Mouse (Mus musculus) brain, embryonic 14.5 days (tissue): ENCODE measurements at regions not wholly inside any gene's neighbourhood (a gene's known extent, or its start where the extent isn't known, plus 50 kb on each side); places are given as distances from the start of the nearest gene placed in this dataset.

Experiments
- CTCF ChIP-seq: fragments of 200-500 bp; IDR thresholded peaks from 2 replicates; pipeline ENCODE4 v1.5.1; 2012; ENCODE audit warnings: inconsistent platforms, mild to moderate bottlenecking, moderate library complexity, borderline replicate concordance; ENCODE audit not compliant: insufficient read depth, insufficient read length; ENCODE audit errors: extremely low read depth
- POLR2A ChIP-seq: fragments of 200-500 bp; IDR thresholded peaks from 2 replicates; pipeline ENCODE4 v1.6.1; 2012; ENCODE audit warnings: mild to moderate bottlenecking, inconsistent platforms, borderline replicate concordance; ENCODE audit not compliant: poor library complexity, insufficient read depth, insufficient read length, severe bottlenecking; ENCODE audit errors: extremely low read depth

DNA sequence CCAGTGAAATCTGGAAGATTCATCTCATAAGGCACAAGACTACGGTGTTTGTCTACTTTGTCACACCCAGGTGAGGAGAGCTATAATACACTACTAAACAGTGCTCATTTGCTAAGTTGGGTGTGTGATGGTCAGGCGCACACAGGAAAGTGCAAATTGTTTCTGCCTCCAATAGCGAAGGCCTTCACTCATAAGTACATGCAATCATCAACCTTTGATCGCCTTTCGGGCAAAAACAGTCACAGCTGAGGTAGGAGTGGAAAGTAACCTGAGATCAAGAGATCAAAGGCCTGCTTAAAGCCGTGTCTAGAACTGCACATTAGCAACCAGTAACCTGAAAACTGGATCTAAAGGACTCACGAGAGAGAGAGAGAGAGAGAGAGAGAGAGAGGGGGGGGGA lies 905.7 kb downstream of the Kcnma1 start:
- TF ChIP-seq CTCF (no peak), POLR2A (no peak)
